Mouse (Mus musculus): ENCODE measurements around the gene Mbd6.

DNA sequence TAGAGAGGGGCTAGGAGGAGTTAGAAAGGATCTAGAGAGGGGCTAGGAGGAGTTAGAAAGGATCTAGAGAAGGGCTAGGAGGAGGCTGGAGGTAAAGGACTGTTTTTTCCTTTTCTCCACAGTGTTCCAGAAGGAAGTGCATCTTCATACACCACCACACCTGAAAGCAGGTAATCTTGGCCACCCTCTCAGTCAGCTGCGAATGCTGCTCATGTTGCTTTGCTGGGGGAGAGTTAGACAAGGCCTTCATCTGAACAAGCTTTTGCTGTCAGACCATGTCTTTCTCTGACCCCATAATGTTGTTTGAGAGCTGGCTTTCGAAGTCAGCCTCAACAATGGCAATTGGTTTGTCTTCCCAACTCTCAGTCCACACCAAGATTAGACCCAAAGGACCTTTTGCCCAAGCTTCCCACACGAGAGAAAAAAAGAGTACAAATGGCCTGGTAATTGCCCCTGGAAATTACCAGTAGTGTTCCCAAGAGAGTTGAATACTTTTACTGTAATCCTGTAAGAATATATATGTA lies 4.8 kb upstream of the Mbd6 start:
- TF ChIP-seq CTCF (IDR thresholded peaks at IDR 0.05; ENCODE audit: low read depth, low read length), result no peak
- TF ChIP-seq GATA1 (IDR thresholded peaks at IDR 0.05; ENCODE audit: borderline replicate concordance, low read length), result no peak
- TF ChIP-seq TAL1 (conservative IDR thresholded peaks at IDR 0.05; ENCODE audit: low read depth, low read length), result no peak
